9 mouse cellular contexts compared by ENCODE assay signal in genomic region chr11:96076221-96077105, GRCm38 (mm10). TPM values are rescaled to one million over a fixed set of nuclear protein-coding genes. Genes with fewer than 3 reads are reported as not detected.
DNase-seq lines count a peak whose midpoint lies in the region; ATAC-seq and TF ChIP-seq lines count a peak whose summit lies in the region.
"Had no signal": no experiment of that assay in that cellular context is flagged by ENCODE, and none has a peak within 500 bp of the region (broad histone marks: within the 10 kb centered on the region; RNA-seq: fewer than 3 reads in every experiment).

No protein-coding gene starts in this region.

- TF ChIP-seq CTCF in spleen, adult 2 months (IDR thresholded peaks at IDR 0.05; ENCODE audit: extremely low read depth, insufficient read depth, insufficient read length, insufficient replicate concordance): no peak

- H3K9me3 ChIP-seq in limb, embryonic 15.5 days: no peaks in the 10 kb centered on the region
- H3K9me3 ChIP-seq in stomach, embryonic 16.5 days (replicated peaks; ENCODE audit: control insufficient read depth, low read length): no peaks in the 10 kb centered on the region

- H3K36me3 ChIP-seq in spleen, adult 2 months (ENCODE audit: control insufficient read depth, insufficient read depth, low read length): peaks cover 4% of the 10 kb centered on the region; the same call in 1 of the 2 replicates
- H3K36me3 ChIP-seq in limb, embryonic 15.5 days: peaks cover 15% of the 10 kb centered on the region
- H3K36me3 ChIP-seq in stomach, embryonic 16.5 days (ENCODE audit: control insufficient read depth, insufficient read depth, low read length): no peaks in the 10 kb centered on the region

- WGBS in spleen, adult 2 months: 73% methylated on average over 13 of the region's 13 CpGs
- 63% methylated on average over 13 of the region's 13 CpGs for WGBS in limb, embryonic 15.5 days
- WGBS in stomach, embryonic 16.5 days: 57% methylated on average over 13 of the region's 13 CpGs

- H3K4me3 ChIP-seq in spleen, adult 2 months (ENCODE audit: extremely low read depth, insufficient read depth, insufficient read length): peak overlapping the region; percentile 45; the same call in 1 of the 2 replicates
- H3K4me3 ChIP-seq in limb, embryonic 15.5 days: peak overlapping the region; percentile 40
- peak overlapping the region; percentile 42 for H3K4me3 ChIP-seq in stomach, embryonic 16.5 days (replicated peaks; ENCODE audit: low read length)

- H3K27me3 ChIP-seq in spleen, adult 2 months (ENCODE audit: control insufficient read depth, insufficient read depth, low read length): no peaks in the 10 kb centered on the region
- no peaks in the 10 kb centered on the region for H3K27me3 ChIP-seq in limb, embryonic 15.5 days
- no peaks in the 10 kb centered on the region for H3K27me3 ChIP-seq in stomach, embryonic 16.5 days (ENCODE audit: control insufficient read depth, insufficient read depth, low read length)

- peak; percentile 20 for DNase-seq in CD4-positive, CD25-positive, alpha-beta regulatory T cell, adult 2 months (ENCODE audit: low read depth, low spot score)
- DNase-seq in spleen, adult 2 months (ENCODE audit: low read depth in 1 of 2, low spot score in 2 of 2): no peak
- DNase-seq in spleen, adult 12 weeks (ENCODE audit: low spot score): no peak
- no peak for DNase-seq in thymus, postnatal 10 days (ENCODE audit: low spot score in 2 of 2)
- no peak for DNase-seq in ovary, postnatal 36 days (ENCODE audit: low spot score)

- ATAC-seq in CD4-positive, CD25-positive, alpha-beta regulatory T cell, adult 4 months: no peak
- no peak for ATAC-seq in limb, embryonic 15.5 days (ENCODE audit: insufficient number of reproducible peaks, low FRiP score, low TSS enrichment, low read depth)
- ATAC-seq in stomach, embryonic 16.5 days (ENCODE audit: insufficient read depth, low FRiP score): no peak

- no peak overlapping the region for H3K9ac ChIP-seq in limb, embryonic 15.5 days
- peak overlapping the region; percentile 52; the same call in 1 of the 2 replicates for H3K9ac ChIP-seq in stomach, embryonic 16.5 days (ENCODE audit: low read length)

- no peak for TF ChIP-seq POLR2A in spleen, adult 2 months (IDR thresholded peaks at IDR 0.05; ENCODE audit: low read depth, low read length)

- peak overlapping the region; percentile 59; the same call in 1 of the 2 replicates for H3K27ac ChIP-seq in spleen, adult 2 months (ENCODE audit: insufficient read depth, low read length)
- peak overlapping the region; percentile 81 for H3K27ac ChIP-seq in limb, embryonic 15.5 days
- H3K27ac ChIP-seq in stomach, embryonic 16.5 days (ENCODE audit: low read length): peak overlapping the region; percentile 82

- H3K4me2 ChIP-seq in limb, embryonic 15.5 days: peak overlapping the region; percentile 49
- H3K4me2 ChIP-seq in stomach, embryonic 16.5 days (ENCODE audit: low read depth, low read length): peak overlapping the region; percentile 59

- peaks cover 4% of the 10 kb centered on the region; the same call in 1 of the 2 replicates for H3K4me1 ChIP-seq in spleen, adult 2 months (ENCODE audit: control insufficient read depth, insufficient read depth, insufficient read length)
- peaks cover 19% of the 10 kb centered on the region for H3K4me1 ChIP-seq in limb, embryonic 15.5 days
- peaks cover 13% of the 10 kb centered on the region; the same call in 1 of the 2 replicates for H3K4me1 ChIP-seq in stomach, embryonic 16.5 days (ENCODE audit: control insufficient read depth, insufficient read depth, low read length)

RNA-seq across cellular contexts. Expression of gene Atp5g1, which starts 1.0 kb away (rescaled TPM):
- 100 to 1,000 TPM; 289 to 328 TPM for polyA plus RNA-seq in CD4-positive, CD25-positive, alpha-beta regulatory T cell, adult 4 months (2017; shearing (Covaris generic))
- 193 and 219 TPM in 2 replicates for polyA plus RNA-seq in spleen, adult 2 months (2012; rRNA removed)
- polyA plus RNA-seq in limb, embryonic 15.5 days (2015; fragmentation: Nextera tagmentation; extraction: Ambion mirVana): 498 and 615 TPM in 2 replicates
- 693 and 716 TPM in 2 replicates for polyA plus RNA-seq in stomach, embryonic 16.5 days (2015; fragmentation: Nextera tagmentation; extraction: Ambion mirVana)

RNA-seq across cellular contexts. Expression of gene Ube2z, which starts 11.3 kb away (rescaled TPM):
- polyA plus RNA-seq in CD4-positive, CD25-positive, alpha-beta regulatory T cell, adult 4 months (2017; shearing (Covaris generic)): 10 to 100 TPM in 1 of 2 experiments, 1 to 10 TPM in 1; 7.9 to 10.0 TPM
- 20.1 and 20.2 TPM in 2 replicates for polyA plus RNA-seq in spleen, adult 2 months (2012; rRNA removed)
- 36.4 and 45.2 TPM in 2 replicates for polyA plus RNA-seq in limb, embryonic 15.5 days (2015; fragmentation: Nextera tagmentation; extraction: Ambion mirVana)
- 32.6 and 34.0 TPM in 2 replicates for polyA plus RNA-seq in stomach, embryonic 16.5 days (2015; fragmentation: Nextera tagmentation; extraction: Ambion mirVana)

RNA-seq across cellular contexts. Expression of gene Calcoco2, which starts 35.3 kb away (rescaled TPM):
- not detected for polyA plus RNA-seq in CD4-positive, CD25-positive, alpha-beta regulatory T cell, adult 4 months (2017; shearing (Covaris generic))
- polyA plus RNA-seq in spleen, adult 2 months (2012; rRNA removed): not detected in 2 replicates
- polyA plus RNA-seq in limb, embryonic 15.5 days (2015; fragmentation: Nextera tagmentation; extraction: Ambion mirVana): not detected in 2 replicates
- polyA plus RNA-seq in stomach, embryonic 16.5 days (2015; fragmentation: Nextera tagmentation; extraction: Ambion mirVana): 0.25 TPM in 1 of 2 replicates, not detected in the other
- polyA plus RNA-seq: gonadal fat pad, adult 2 months had no signal

RNA-seq across cellular contexts. Expression of gene Snf8, which starts 41.8 kb away (rescaled TPM):
- polyA plus RNA-seq in CD4-positive, CD25-positive, alpha-beta regulatory T cell, adult 4 months (2017; shearing (Covaris generic)): 10 to 100 TPM; 32.8 to 42.6 TPM
- polyA plus RNA-seq in spleen, adult 2 months (2012; rRNA removed): 15.6 and 18.1 TPM in 2 replicates
- 89.0 and 99.0 TPM in 2 replicates for polyA plus RNA-seq in limb, embryonic 15.5 days (2015; fragmentation: Nextera tagmentation; extraction: Ambion mirVana)
- polyA plus RNA-seq in stomach, embryonic 16.5 days (2015; fragmentation: Nextera tagmentation; extraction: Ambion mirVana): 80.5 and 92.6 TPM in 2 replicates

RNA-seq across cellular contexts. Expression of gene Gip, which starts 52.1 kb away (rescaled TPM):
- polyA plus RNA-seq in CD4-positive, CD25-positive, alpha-beta regulatory T cell, adult 4 months (2017; shearing (Covaris generic)): not detected
- polyA plus RNA-seq in spleen, adult 2 months (2012; rRNA removed): not detected in 2 replicates
- not detected in 2 replicates for polyA plus RNA-seq in limb, embryonic 15.5 days (2015; fragmentation: Nextera tagmentation; extraction: Ambion mirVana)
- polyA plus RNA-seq in stomach, embryonic 16.5 days (2015; fragmentation: Nextera tagmentation; extraction: Ambion mirVana): 2.5 and 5.3 TPM in 2 replicates
- polyA plus RNA-seq: gonadal fat pad, adult 2 months had no signal
